Mouse (Mus musculus) small intestine, adult 2 months (tissue): ENCODE data around the gene Gm48552.

Experiments
- CTCF ChIP-seq: fragments of 200-500 bp; IDR thresholded peaks from 2 replicates; pipeline ENCODE4 v1.5.1; 2012; ENCODE audit warnings: low read depth, mild to moderate bottlenecking, control low read depth, inconsistent platforms, low read length, moderate library complexity, mixed read lengths; ENCODE audit not compliant: insufficient replicate concordance, insufficient read length; ENCODE audit errors: extremely low read depth
- POLR2A ChIP-seq: fragments of 200-500 bp; IDR thresholded peaks from 2 replicates; pipeline ENCODE4 v1.6.1; 2012; ENCODE audit warnings: low read depth, mild to moderate bottlenecking, control low read depth, inconsistent platforms, low read length, moderate library complexity

DNA sequence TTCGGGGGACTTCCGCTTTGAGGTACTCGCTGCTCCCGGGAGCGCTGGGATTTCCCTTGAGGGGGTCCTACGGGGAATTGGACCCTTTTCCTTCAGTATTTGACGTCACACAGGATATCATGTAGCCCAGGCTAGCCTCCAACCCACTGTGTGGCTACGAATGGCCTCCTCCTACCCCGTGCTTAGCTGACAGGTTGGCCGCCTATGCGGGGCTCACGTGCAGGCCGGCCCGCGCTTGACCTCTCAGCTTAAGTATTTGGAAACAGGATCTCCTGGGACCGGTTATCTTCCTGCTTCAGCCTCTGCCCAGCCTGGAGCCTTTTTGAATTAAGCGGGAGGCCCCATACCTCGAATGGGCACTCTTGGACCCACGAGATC is 4.2 kb upstream of the Gm48552 start:
- TF ChIP-seq POLR2A (no peak), CTCF (no peak)
